Mouse (Mus musculus): ENCODE results near the gene Ldah. TPM values are rescaled to one million over a fixed set of nuclear protein-coding genes. Genes with fewer than 3 reads are reported as not detected.

Ldah gene
- total RNA-seq, 2 experiments from 2014 or later, result 38.2 to 53.9 TPM

GRCm38 (mm10) chr12:8275424-8275823, 67.5 kb downstream of the Ldah start:
- ATAC-seq (ENCODE audit: poor library complexity, severe bottlenecking), result no peak

- no peak for ATAC-seq (ENCODE audit: poor library complexity, severe bottlenecking)
Measured at GRCm38 (mm10) chr12:8281225-8282017, 73.5 kb downstream of the Ldah start.

- ATAC-seq (ENCODE audit: poor library complexity, severe bottlenecking), result no peak
Measured at GRCm38 (mm10) chr12:8287970-8288369, 80.1 kb downstream of the Ldah start.

- ATAC-seq (ENCODE audit: poor library complexity, severe bottlenecking), result no peak
Measured at GRCm38 (mm10) chr12:8289099-8289498, 81.2 kb downstream of the Ldah start.

- no peak for ATAC-seq (ENCODE audit: poor library complexity, severe bottlenecking)
Measured at GRCm38 (mm10) chr12:8289499-8289898, 81.6 kb downstream of the Ldah start.

- ATAC-seq (ENCODE audit: poor library complexity, severe bottlenecking), result no peak
Measured at GRCm38 (mm10) chr12:8291157-8291853, 83.4 kb downstream of the Ldah start.

- peak; percentile 66 for ATAC-seq (ENCODE audit: poor library complexity, severe bottlenecking)
Measured at GRCm38 (mm10) chr12:8295307-8295913, 87.5 kb downstream of the Ldah start.

GRCm38 (mm10) chr12:8296154-8296553, 88.2 kb downstream of the Ldah start:
- no peak for ATAC-seq (ENCODE audit: poor library complexity, severe bottlenecking)

- no peak for ATAC-seq (ENCODE audit: poor library complexity, severe bottlenecking)
Measured at GRCm38 (mm10) chr12:8297586-8298214, 89.8 kb downstream of the Ldah start.

GRCm38 (mm10) chr12:8298361-8299142, 90.6 kb downstream of the Ldah start:
- no peak for ATAC-seq (ENCODE audit: poor library complexity, severe bottlenecking)

GRCm38 (mm10) chr12:8299143-8300110, 91.5 kb downstream of the Ldah start:
- no peak for ATAC-seq (ENCODE audit: poor library complexity, severe bottlenecking)

- ATAC-seq (ENCODE audit: poor library complexity, severe bottlenecking), result no peak
Measured at GRCm38 (mm10) chr12:8300111-8300480, 92.2 kb downstream of the Ldah start.

GRCm38 (mm10) chr12:8300521-8300920, 92.6 kb downstream of the Ldah start:
- ATAC-seq (ENCODE audit: poor library complexity, severe bottlenecking), result no peak

GRCm38 (mm10) chr12:8301011-8301814, 93.3 kb downstream of the Ldah start:
- ATAC-seq (ENCODE audit: poor library complexity, severe bottlenecking), result no peak

- ATAC-seq (ENCODE audit: poor library complexity, severe bottlenecking), result no peak
Measured at GRCm38 (mm10) chr12:8301841-8302431, 94.0 kb downstream of the Ldah start, which contains the start of gene Gdf7. Gdf7 (minus strand) TSS chr12:8301954.

- no peak for ATAC-seq (ENCODE audit: poor library complexity, severe bottlenecking)
Measured at GRCm38 (mm10) chr12:8305258-8305657, 97.4 kb downstream of the Ldah start.

GRCm38 (mm10) chr12:8306432-8306831, 98.5 kb downstream of the Ldah start:
- peak; percentile 80 for ATAC-seq (ENCODE audit: poor library complexity, severe bottlenecking)

- no peak for ATAC-seq (ENCODE audit: poor library complexity, severe bottlenecking)
Measured at GRCm38 (mm10) chr12:8306910-8307309, 99.0 kb downstream of the Ldah start.

Measured in megakaryocyte, adult 5-6 weeks (primary cell).